Mouse (Mus musculus) embryonic facial prominence, embryonic 14.5 days (tissue): Measurements from ENCODE around the gene Olfr616. TPM values are rescaled to one million over a fixed set of nuclear protein-coding genes. Genes with fewer than 3 reads are reported as not detected.
"Not testable (repeated sequence)": the region's sequence is repeated elsewhere in the genome, so short reads cannot be mapped to it uniquely, and the experiment has no call there.

Source experiments
- ATAC-seq: fragments of 200-750 bp; cut with Nextera tagmentation; 2 replicates; pipeline ENCODE4 v1.8.0; 2017; ENCODE audit warnings: low read depth, moderate number of reproducible peaks, moderate TSS enrichment
- DNase-seq: peaks from one replicate; pipeline ENCODE4 v3.0.0-alpha.2; 2015; ENCODE audit warnings: low spot score
- H3K27ac ChIP-seq: fragments of 300-500 bp; sonication (generic); replicated peaks from 2 replicates; pipeline ENCODE4 v1.5.1; 2014; ENCODE audit warnings: low read depth, mild to moderate bottlenecking, low read length, moderate library complexity
- H3K27me3 ChIP-seq: fragments of 300-500 bp; sonication (generic); replicated peaks from 2 replicates; pipeline ENCODE4 v1.6.1; 2014; ENCODE audit warnings: low read length; ENCODE audit not compliant: control insufficient read depth, insufficient read depth
- H3K36me3 ChIP-seq: fragments of 300-500 bp; sonication (generic); 2 replicates; pipeline ENCODE4 v1.6.1; 2014; ENCODE audit warnings: low read length, mixed read lengths; ENCODE audit not compliant: control insufficient read depth, insufficient read depth
- H3K4me1 ChIP-seq: fragments of 300-500 bp; sonication (generic); 2 replicates; pipeline ENCODE4 v1.6.1; 2014; ENCODE audit warnings: antibody characterized with exemption, low read length; ENCODE audit not compliant: control insufficient read depth, insufficient read depth
- H3K4me2 ChIP-seq: fragments of 300-500 bp; sonication (generic); 2 replicates; pipeline ENCODE4 v1.6.1; 2014; ENCODE audit warnings: low read depth, mild to moderate bottlenecking, low read length, moderate library complexity, mixed read lengths
- H3K4me3 ChIP-seq: fragments of 300-500 bp; sonication (generic); 2 replicates; pipeline ENCODE4 v1.5.1; 2014; ENCODE audit warnings: low read depth, mild to moderate bottlenecking, low read length
- H3K9ac ChIP-seq: fragments of 300-500 bp; sonication (generic); 2 replicates; pipeline ENCODE4 v1.6.1; 2014; ENCODE audit warnings: low read depth, mild to moderate bottlenecking, low read length, moderate library complexity, mixed read lengths
- H3K9me3 ChIP-seq: fragments of 300-500 bp; sonication (generic); 2 replicates; pipeline ENCODE4 v1.6.1; 2016; ENCODE audit warnings: low read length; ENCODE audit not compliant: control insufficient read depth
- WGBS: fragments of 180-500 bp; shearing (Covaris S2); extraction: QIAGEN DNeasy Blood & Tissue Kit; methylation state at CpG from one replicate; pipeline ENCODE4 v1.1.7; 2014; 5-methylcytosine and 5-hydroxymethylcytosine counted together
- microRNA-seq: library from miRNA; unstranded; fragments of <30 nt; microRNA quantifications from one replicate; pipeline ENCODE4, GENCODE M21; 2016; ENCODE audit warnings: borderline number of aligned reads
- polyA plus RNA-seq: library from polyadenylated mRNA; unstranded; fragments of >200 nt; fragmentation: Nextera tagmentation; extraction: Ambion mirVana; gene quantifications from 2 replicates; pipeline ENCODE4 v1.2.1, GENCODE M21; 2014

The Olfr616 gene
- polyA plus RNA-seq, 1 experiment from 2014 or later: not detected

GRCm38 (mm10) chr7:103520746-103521145 lies 48.2 kb downstream of the Olfr616 start, which contains the start of gene Olfr611:
Gene Olfr611 (minus strand): TSS chr7:103520846.
- H3K9me3 ChIP-seq, ATAC-seq, H3K27me3 ChIP-seq, DNase-seq, H3K27ac ChIP-seq, H3K4me1 ChIP-seq, H3K4me3 ChIP-seq, H3K4me2 ChIP-seq, H3K9ac ChIP-seq, H3K36me3 ChIP-seq: not testable (repeated sequence)
- WGBS: 55% methylated on average over 1 of the region's 1 CpGs

Small RNA genes lying within 50 kb of the gene (microRNA-seq; reads per million reads assigned to microRNA genes)
- not detected for gene Gm26506

Other genes starting within 250 kb of the Olfr616 start
- gene Olfr598, start 245.6 kb downstream of the Olfr616 start, polyA plus RNA-seq: not detected in 2 replicates
- gene Olfr599, start 233.2 kb downstream of the Olfr616 start, polyA plus RNA-seq: not detected in 2 replicates
- not detected in 2 replicates for gene Olfr600, start 219.5 kb downstream of the Olfr616 start, polyA plus RNA-seq
- not detected in 2 replicates for gene Olfr601, start 206.5 kb downstream of the Olfr616 start, polyA plus RNA-seq
- gene Olfr603, start 183.0 kb downstream of the Olfr616 start, polyA plus RNA-seq: not detected in 2 replicates
- not detected in 2 replicates for gene Usp17lc, start 154.1 kb downstream of the Olfr616 start, polyA plus RNA-seq
- gene Olfr605, start 123.7 kb downstream of the Olfr616 start, polyA plus RNA-seq: not detected in 2 replicates
- gene Olfr606, start 120.1 kb downstream of the Olfr616 start, polyA plus RNA-seq: not detected in 2 replicates
- gene Olfr607, start 105.0 kb downstream of the Olfr616 start, polyA plus RNA-seq: not detected in 2 replicates
- not detected in 2 replicates for gene Olfr608, start 99.3 kb downstream of the Olfr616 start, polyA plus RNA-seq
- gene Olfr609, start 71.1 kb downstream of the Olfr616 start, polyA plus RNA-seq: not detected in 2 replicates
- gene Olfr610, start 57.0 kb downstream of the Olfr616 start, polyA plus RNA-seq: 0.18 TPM in 1 of 2 replicates, not detected in the other
- not detected in 2 replicates for gene Olfr611, start 48.3 kb downstream of the Olfr616 start, polyA plus RNA-seq
- not detected in 2 replicates for gene Olfr612, start 26.4 kb downstream of the Olfr616 start, polyA plus RNA-seq
- not detected in 2 replicates for gene Olfr613, start 21.1 kb downstream of the Olfr616 start, polyA plus RNA-seq
- 0.06 and 0.14 TPM in 2 replicates for gene Olfr615, start 13.1 kb downstream of the Olfr616 start, polyA plus RNA-seq
- gene Olfr617, start 3.9 kb upstream of the Olfr616 start, polyA plus RNA-seq: not detected in 2 replicates
- not detected in 2 replicates for gene Olfr618, start 21.0 kb upstream of the Olfr616 start, polyA plus RNA-seq
- gene Olfr619, start 31.4 kb upstream of the Olfr616 start, polyA plus RNA-seq: not detected in 2 replicates
- gene Olfr620, start 43.4 kb upstream of the Olfr616 start, polyA plus RNA-seq: not detected in 2 replicates
- 0.12 and 0.13 TPM in 2 replicates for gene Olfr622, start 73.6 kb upstream of the Olfr616 start, polyA plus RNA-seq
- not detected in 2 replicates for gene Olfr623, start 94.6 kb upstream of the Olfr616 start, polyA plus RNA-seq
- 0.04 and 0.06 TPM in 2 replicates for gene Olfr624, start 102.0 kb upstream of the Olfr616 start, polyA plus RNA-seq
- not detected in 2 replicates for gene Olfr625-ps1, start 113.6 kb upstream of the Olfr616 start, polyA plus RNA-seq
- gene Olfr243, start 145.5 kb upstream of the Olfr616 start, polyA plus RNA-seq: not detected in 2 replicates
- gene Olfr628, start 161.2 kb upstream of the Olfr616 start, polyA plus RNA-seq: 0.14 TPM in 1 of 2 replicates, not detected in the other
- gene Olfr629, start 175.8 kb upstream of the Olfr616 start, polyA plus RNA-seq: not detected in 2 replicates
- gene Olfr630, start 188.2 kb upstream of the Olfr616 start, polyA plus RNA-seq: 0.07 TPM in 1 of 2 replicates, not detected in the other
- 0.12 and 0.26 TPM in 2 replicates for gene Olfr69, start 202.5 kb upstream of the Olfr616 start, polyA plus RNA-seq
- gene Olfr68, start 210.6 kb upstream of the Olfr616 start, polyA plus RNA-seq: not detected in 2 replicates
- not detected in 2 replicates for gene Olfr67, start 222.7 kb upstream of the Olfr616 start, polyA plus RNA-seq
- gene Hbb-bt, start 244.9 kb upstream of the Olfr616 start, polyA plus RNA-seq: 4,240 and 4,969 TPM in 2 replicates